Mouse (Mus musculus) hindbrain, embryonic 11.5 days (tissue): ENCODE data around the gene Gpx6. TPM values are rescaled to one million over a fixed set of nuclear protein-coding genes. Genes with fewer than 3 reads are reported as not detected.

Experiments
- ATAC-seq: fragments of 200-750 bp; cut with Nextera tagmentation; 2 replicates; pipeline ENCODE4 v1.8.0; 2017; ENCODE audit warnings: mild to moderate bottlenecking, moderate TSS enrichment, moderate library complexity; ENCODE audit not compliant: low FRiP score
- DNase-seq: peaks from one replicate; pipeline ENCODE4 v3.0.0-alpha.2; 2015; ENCODE audit warnings: low spot score
- H3K27ac ChIP-seq: fragments of 300-500 bp; sonication (generic); 2 replicates; pipeline ENCODE4 v1.5.1; 2014; ENCODE audit warnings: mild to moderate bottlenecking, low read depth, low read length
- H3K27me3 ChIP-seq: fragments of 300-500 bp; sonication (generic); 2 replicates; pipeline ENCODE4 v1.6.1; 2014; ENCODE audit warnings: mild to moderate bottlenecking, low read length, moderate library complexity, mixed read lengths; ENCODE audit not compliant: control insufficient read depth, insufficient read depth
- H3K36me3 ChIP-seq: fragments of 300-500 bp; sonication (generic); 2 replicates; pipeline ENCODE4 v1.6.1; 2014; ENCODE audit warnings: mild to moderate bottlenecking, low read length, moderate library complexity, mixed read lengths; ENCODE audit not compliant: control insufficient read depth, insufficient read depth
- H3K4me1 ChIP-seq: fragments of 300-500 bp; sonication (generic); replicated peaks from 2 replicates; pipeline ENCODE4 v1.6.1; 2014; ENCODE audit warnings: low read length, mixed read lengths; ENCODE audit not compliant: control insufficient read depth, insufficient read depth
- H3K4me2 ChIP-seq: fragments of 300-500 bp; sonication (generic); replicated peaks from 2 replicates; pipeline ENCODE4 v1.6.1; 2014; ENCODE audit warnings: mild to moderate bottlenecking, low read depth, low read length
- H3K4me3 ChIP-seq: fragments of 300-500 bp; sonication (generic); 2 replicates; pipeline ENCODE4 v1.5.1; 2014; ENCODE audit warnings: low read depth, low read length
- H3K9ac ChIP-seq: fragments of 300-500 bp; sonication (generic); 2 replicates; pipeline ENCODE4 v1.6.1; 2014; ENCODE audit warnings: low read depth, low read length
- H3K9me3 ChIP-seq: fragments of 300-500 bp; sonication (generic); 2 replicates; pipeline ENCODE4 v1.6.1; 2016; ENCODE audit warnings: low read length; ENCODE audit not compliant: control insufficient read depth
- WGBS: fragments of 180-500 bp; shearing (Covaris S2); extraction: QIAGEN DNeasy Blood & Tissue Kit; methylation state at CpG from one replicate; pipeline ENCODE4 v1.1.7; 2014; 5-methylcytosine and 5-hydroxymethylcytosine counted together
- polyA plus RNA-seq: library from polyadenylated mRNA; unstranded; fragments of >200 nt; fragmentation: Nextera tagmentation; extraction: Ambion mirVana; gene quantifications from 2 replicates; pipeline ENCODE4 v1.2.1, GENCODE M21; 2014

The Gpx6 gene
- polyA plus RNA-seq, 1 experiment from 2014 or later = 0.32 TPM

GRCm38 (mm10) chr13:21346610-21347009, 34.7 kb downstream of the Gpx6 start, which contains the start of gene Olfr1367:
Olfr1367 (plus strand) TSS chr13:21346910.
- Histone ChIP-seq H3K36me3 (no peaks in the 10 kb centered on the region), H3K4me3 (no peak within 1 kb of the TSS), H3K4me2 (no peak within 1 kb of the TSS), H3K27ac (no peak within 1 kb of the TSS), H3K27me3 (no peaks in the 10 kb centered on the region), H3K9ac (no peak within 1 kb of the TSS), H3K9me3 (no peaks in the 10 kb centered on the region), H3K4me1 (no peaks in the 10 kb centered on the region)
- 87% methylated on average over 1 of the region's 1 CpGs for WGBS
- DNase-seq = no peak
- ATAC-seq = no peak

GRCm38 (mm10) chr13:21350593-21350992, 38.7 kb downstream of the Gpx6 start:
- no peaks in the 10 kb centered on the region for H3K9me3 ChIP-seq
- no peak overlapping the region for H3K9ac ChIP-seq
- DNase-seq = no peak

DNA sequence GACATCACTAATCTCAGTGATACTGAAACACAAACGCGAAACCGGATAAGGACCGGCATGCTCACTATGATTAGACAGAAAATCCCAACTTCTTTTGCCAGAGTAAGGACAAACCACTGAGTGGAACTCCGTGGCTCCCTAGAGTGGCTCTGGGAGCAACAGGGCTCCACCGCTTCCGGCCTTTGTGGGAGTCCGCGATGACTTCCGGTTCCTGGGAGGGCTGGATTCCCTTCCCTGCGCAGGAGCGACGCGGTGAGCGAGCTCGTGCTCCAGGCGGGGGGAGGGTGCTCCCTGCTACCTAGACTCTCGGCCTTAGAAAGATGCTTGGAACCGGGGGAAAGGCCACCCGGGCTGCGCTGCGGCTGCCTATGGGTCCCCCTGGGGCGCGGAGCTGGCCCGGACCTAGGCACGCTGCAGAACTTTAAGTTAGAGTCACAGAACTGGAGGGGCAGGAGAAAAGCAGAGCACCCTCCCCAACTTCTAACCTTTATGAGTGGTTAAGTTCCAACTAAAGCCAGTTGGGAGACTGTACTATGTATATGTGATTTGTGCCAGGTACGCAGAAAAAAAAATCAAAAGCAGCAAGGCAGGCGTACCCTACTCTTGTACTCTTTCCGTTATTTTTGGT, 50.8 kb downstream of the Gpx6 start, which contains the start of gene Zscan12:
Gene Zscan12 (plus strand): TSS at position 200 of the 628 bp plus-strand sequence.
- Histone ChIP-seq H3K9ac (peak within 1 kb of the TSS; percentile 93), H3K4me1 (no peaks in the 10 kb centered on the region; the same call in 1 of the 2 replicates), H3K9me3 (no peaks in the 10 kb centered on the region), H3K36me3 (no peaks in the 10 kb centered on the region), H3K27me3 (no peaks in the 10 kb centered on the region), H3K4me2 (peak within 1 kb of the TSS; percentile 49), H3K4me3 (peak within 1 kb of the TSS; percentile 75), H3K27ac (no peak within 1 kb of the TSS; the same call in 1 of the 2 replicates)
- ATAC-seq (peak; percentile 99), DNase-seq (peak; percentile 94)
- 2% methylated on average over 29 of the region's 29 CpGs for WGBS

More at GRCm38 (mm10) chr13:21350593-21350992, 38.7 kb downstream of the Gpx6 start:
- H3K4me3 ChIP-seq = no peak overlapping the region
- no peaks in the 10 kb centered on the region for H3K4me1 ChIP-seq
- H3K27me3 ChIP-seq = no peaks in the 10 kb centered on the region
- H3K4me2 ChIP-seq = no peak overlapping the region
- H3K27ac ChIP-seq = no peak overlapping the region
- no peaks in the 10 kb centered on the region for H3K36me3 ChIP-seq
- ATAC-seq = no peak

GRCm38 (mm10) chr13:21363719-21364118, 51.8 kb downstream of the Gpx6 start:
- Histone ChIP-seq H3K4me2 (peak overlapping the region; percentile 49), H3K4me3 (peak overlapping the region; percentile 75), H3K27me3 (no peaks in the 10 kb centered on the region), H3K9ac (no peak overlapping the region), H3K4me1 (no peaks in the 10 kb centered on the region; the same call in 1 of the 2 replicates), H3K9me3 (no peaks in the 10 kb centered on the region), H3K36me3 (no peaks in the 10 kb centered on the region), H3K27ac (no peak overlapping the region)
- ATAC-seq (no peak), DNase-seq (peak; percentile 9)
- 69% methylated on average over 12 of the region's 12 CpGs for WGBS

DNA sequence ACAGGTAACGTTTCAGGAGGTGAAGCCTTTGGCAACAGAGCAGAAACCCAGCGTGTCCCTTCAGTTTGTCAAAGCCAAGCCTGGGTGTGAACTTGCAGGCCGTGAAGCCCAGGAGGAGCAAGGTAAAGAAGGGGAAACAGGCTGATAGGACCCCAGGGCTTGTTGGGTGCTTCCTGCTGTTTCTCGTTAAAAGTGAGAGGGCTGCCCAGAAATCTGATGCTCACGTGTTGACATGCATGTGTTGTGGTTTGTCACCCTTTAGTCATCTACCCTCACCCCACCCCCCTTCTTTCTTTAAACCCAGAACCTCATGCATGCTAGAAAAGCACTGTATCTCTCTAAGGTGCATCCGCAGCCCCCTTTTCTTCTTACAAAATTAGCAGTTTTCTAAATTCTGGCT, 54.7 kb downstream of the Gpx6 start:
- WGBS = 73% methylated on average over 6 of the region's 6 CpGs
- H3K27me3 ChIP-seq = no peaks in the 10 kb centered on the region
- no peak overlapping the region for H3K9ac ChIP-seq
- no peaks in the 10 kb centered on the region; the same call in 1 of the 2 replicates for H3K4me1 ChIP-seq
- ATAC-seq = no peak
- H3K9me3 ChIP-seq = no peaks in the 10 kb centered on the region
- H3K4me2 ChIP-seq = no peak overlapping the region
- no peak overlapping the region for H3K4me3 ChIP-seq
- DNase-seq = no peak
- H3K27ac ChIP-seq = no peak overlapping the region
- 0 out of 2 replicates have a peak, but pooled peaks cover 6% of the 10 kb centered on the region for H3K36me3 ChIP-seq

Other genes starting within 250 kb of the Gpx6 start
- not detected in 2 replicates for gene Olfr1370, start 237.2 kb upstream of the Gpx6 start, polyA plus RNA-seq
- 0.04 TPM in 1 of 2 replicates, not detected in the other for gene Olfr1369-ps1, start 200.6 kb upstream of the Gpx6 start, polyA plus RNA-seq
- not detected in 2 replicates for gene Olfr263, start 182.5 kb upstream of the Gpx6 start, polyA plus RNA-seq
- not detected in 2 replicates for gene Olfr1368, start 166.3 kb upstream of the Gpx6 start, polyA plus RNA-seq
- 133 and 144 TPM in 2 replicates for gene Trim27, start 132.7 kb upstream of the Gpx6 start, polyA plus RNA-seq
- not detected in 2 replicates for gene Gpx5, start 19.4 kb upstream of the Gpx6 start, polyA plus RNA-seq
- gene Olfr1367, start 34.8 kb downstream of the Gpx6 start, polyA plus RNA-seq = not detected in 2 replicates
- gene Zscan12, start 50.7 kb downstream of the Gpx6 start, polyA plus RNA-seq = 18.7 and 20.3 TPM in 2 replicates
- 84.8 and 90.5 TPM in 2 replicates for gene Zkscan3, start 90.6 kb downstream of the Gpx6 start, polyA plus RNA-seq
- gene Pgbd1, start 128.9 kb downstream of the Gpx6 start, polyA plus RNA-seq = 5.9 and 6.0 TPM in 2 replicates
- 18.4 and 21.0 TPM in 2 replicates for gene Zscan26, start 141.6 kb downstream of the Gpx6 start, polyA plus RNA-seq
- gene Nkapl, start 156.4 kb downstream of the Gpx6 start, polyA plus RNA-seq = 2.5 and 3.4 TPM in 2 replicates
- 5.2 and 5.9 TPM in 2 replicates for gene Zkscan4, start 166.8 kb downstream of the Gpx6 start, polyA plus RNA-seq
- not detected in 2 replicates for gene Gm10065, start 167.3 kb downstream of the Gpx6 start, polyA plus RNA-seq
- 0.23 and 0.35 TPM in 2 replicates for gene AK157302, start 183.1 kb downstream of the Gpx6 start, polyA plus RNA-seq
- 3.7 and 5.1 TPM in 2 replicates for gene Gm11273, start 189.3 kb downstream of the Gpx6 start, polyA plus RNA-seq
- gene Zkscan8, start 219.0 kb downstream of the Gpx6 start, polyA plus RNA-seq = 9.8 and 11.0 TPM in 2 replicates
- gene Olfr1366, start 230.7 kb downstream of the Gpx6 start, polyA plus RNA-seq = 0.05 and 0.25 TPM in 2 replicates
- gene Olfr1535, start 247.8 kb downstream of the Gpx6 start, polyA plus RNA-seq = 0.17 TPM in 1 of 2 replicates, not detected in the other